Mouse (Mus musculus) ES-Bruce4 (cell line): ENCODE measurements around the gene Pygm.

Source experiments
- CTCF ChIP-seq: IDR thresholded peaks from one replicate; pipeline ENCODE4 v1.8.1; 2011; ENCODE audit warnings: low read depth, low read length
- EP300 ChIP-seq: IDR thresholded peaks from 2 replicates; pipeline ENCODE4 v1.6.1; 2011; ENCODE audit warnings: low read depth, low read length; ENCODE audit not compliant: insufficient read depth

DNA sequence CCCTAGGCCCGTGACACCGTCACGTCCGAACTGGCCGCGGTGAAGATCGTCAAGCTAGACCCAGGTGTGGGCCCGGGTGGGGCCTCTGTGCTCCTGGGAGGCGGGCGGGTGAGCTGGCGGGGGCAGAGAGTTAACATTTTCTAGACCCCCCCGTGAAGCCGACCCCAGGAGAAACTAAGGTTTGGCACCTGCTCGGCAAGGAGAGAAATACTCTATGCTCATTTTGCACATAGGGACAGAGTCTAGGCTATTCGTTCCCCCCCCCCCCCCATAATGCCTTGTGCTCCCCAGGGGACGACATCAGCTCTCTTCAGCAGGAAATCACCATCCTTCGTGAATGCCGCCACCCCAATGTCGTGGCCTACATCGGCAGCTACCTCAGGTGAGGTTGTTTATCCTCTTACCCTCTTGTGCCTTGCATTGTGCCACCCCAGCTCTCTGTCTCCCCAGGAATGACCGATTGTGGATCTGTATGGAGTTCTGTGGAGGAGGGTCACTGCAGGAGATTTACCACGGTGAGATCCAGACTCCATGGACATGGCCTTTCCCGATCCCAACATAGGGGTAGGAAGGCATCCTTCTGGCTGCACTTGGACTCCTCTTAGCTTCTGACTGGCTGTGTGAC is 42.6 kb upstream of the Pygm start:
- TF ChIP-seq CTCF (no peak), EP300 (no peak)
